Mouse (Mus musculus) cortical plate, adult 2 months (tissue): ENCODE results near the gene Smim11.

Experiments used
- CTCF ChIP-seq: fragments of 200-500 bp; IDR thresholded peaks from 2 replicates; pipeline ENCODE4 v1.5.1; 2011; ENCODE audit warnings: mild to moderate bottlenecking, control low read depth, low read length; ENCODE audit not compliant: insufficient read depth; ENCODE audit errors: extremely low read depth
- POLR2A ChIP-seq: fragments of 200-500 bp; IDR thresholded peaks from 2 replicates; pipeline ENCODE4 v1.6.1; 2011; ENCODE audit warnings: mild to moderate bottlenecking, low read length, control low read depth; ENCODE audit not compliant: insufficient read depth; ENCODE audit errors: extremely low read depth

GRCm38 (mm10) chr16:92301412-92301806 is 323 bp downstream of the Smim11 start:
- TF ChIP-seq CTCF (no peak), POLR2A (no peak)
